Mouse (Mus musculus): ENCODE measurements at regions not wholly inside any gene's neighbourhood (a gene's known extent, or its start where the extent isn't known, plus 50 kb on each side); places are given as distances from the start of the nearest gene placed in this dataset.

DNA sequence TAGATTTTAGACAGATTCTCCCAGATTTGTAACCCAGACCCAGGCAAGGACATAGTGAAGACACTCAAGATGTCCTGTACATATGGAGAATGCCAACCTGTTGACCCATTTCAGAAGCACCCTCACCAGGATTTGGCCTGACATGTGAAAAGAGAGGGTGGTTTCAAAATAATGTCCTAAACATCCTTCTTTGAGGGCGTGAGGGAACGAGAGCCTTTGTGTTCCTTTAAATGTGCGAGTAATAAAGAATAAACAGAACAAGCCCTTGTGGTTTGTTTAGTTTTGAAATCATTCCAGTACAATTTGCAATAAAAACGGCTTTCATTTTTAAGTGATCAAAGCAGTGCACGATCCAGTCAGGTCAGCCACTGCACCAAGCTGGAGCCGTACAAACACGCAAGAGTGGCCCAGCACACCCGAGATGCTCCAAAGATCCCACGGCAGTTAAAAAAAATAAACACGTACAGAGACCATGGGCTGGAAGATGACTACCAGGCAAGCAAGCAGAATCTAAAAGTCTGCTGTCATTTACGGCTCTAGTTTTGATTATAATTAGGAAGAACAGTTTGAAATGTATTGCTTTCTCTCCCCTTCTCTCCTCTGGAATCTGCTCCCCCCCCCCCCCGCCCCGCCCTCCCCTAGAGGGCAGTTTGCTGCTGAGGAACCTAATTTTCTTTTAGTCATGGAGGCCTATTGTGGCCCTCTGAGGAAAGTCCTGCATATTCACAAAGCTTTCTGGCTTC is 72.4 kb upstream of the Tle4 start:
- peak; percentile 11 for DNase-seq (ENCODE audit: low spot score)

DNA sequence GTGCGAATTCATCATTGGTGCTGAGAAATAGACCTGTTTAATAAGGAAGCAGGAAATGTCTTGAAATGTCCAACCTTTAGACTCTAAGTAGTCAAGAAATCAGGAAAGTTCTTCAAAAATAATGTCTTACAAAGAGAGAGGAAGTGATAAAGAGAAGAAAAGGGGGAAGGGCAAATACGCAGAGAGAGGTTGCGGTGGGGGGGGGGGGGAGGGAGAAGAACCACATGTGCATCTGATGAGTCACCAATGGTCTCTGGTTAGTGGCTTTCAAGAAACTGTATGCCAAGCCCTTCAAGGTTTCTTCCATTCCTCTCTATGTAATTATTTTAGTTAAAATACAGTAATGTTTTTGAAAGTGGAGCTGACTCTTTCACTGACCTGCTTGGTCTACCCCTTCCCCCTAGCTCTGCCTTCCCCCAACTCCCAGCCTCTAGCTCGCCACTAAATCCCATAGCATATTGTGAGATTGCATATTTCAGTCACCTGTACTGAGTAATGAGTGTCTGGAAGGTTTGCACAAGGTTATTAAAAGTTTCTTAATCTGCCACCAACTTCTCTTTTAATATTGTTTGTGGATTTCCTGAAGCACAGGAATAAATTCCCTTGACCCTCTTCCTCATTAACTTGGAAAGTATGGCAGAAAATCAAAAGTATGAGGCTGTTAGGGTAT is 70.8 kb upstream of the Tle4 start:
- no peak for DNase-seq (ENCODE audit: low spot score)

DNA sequence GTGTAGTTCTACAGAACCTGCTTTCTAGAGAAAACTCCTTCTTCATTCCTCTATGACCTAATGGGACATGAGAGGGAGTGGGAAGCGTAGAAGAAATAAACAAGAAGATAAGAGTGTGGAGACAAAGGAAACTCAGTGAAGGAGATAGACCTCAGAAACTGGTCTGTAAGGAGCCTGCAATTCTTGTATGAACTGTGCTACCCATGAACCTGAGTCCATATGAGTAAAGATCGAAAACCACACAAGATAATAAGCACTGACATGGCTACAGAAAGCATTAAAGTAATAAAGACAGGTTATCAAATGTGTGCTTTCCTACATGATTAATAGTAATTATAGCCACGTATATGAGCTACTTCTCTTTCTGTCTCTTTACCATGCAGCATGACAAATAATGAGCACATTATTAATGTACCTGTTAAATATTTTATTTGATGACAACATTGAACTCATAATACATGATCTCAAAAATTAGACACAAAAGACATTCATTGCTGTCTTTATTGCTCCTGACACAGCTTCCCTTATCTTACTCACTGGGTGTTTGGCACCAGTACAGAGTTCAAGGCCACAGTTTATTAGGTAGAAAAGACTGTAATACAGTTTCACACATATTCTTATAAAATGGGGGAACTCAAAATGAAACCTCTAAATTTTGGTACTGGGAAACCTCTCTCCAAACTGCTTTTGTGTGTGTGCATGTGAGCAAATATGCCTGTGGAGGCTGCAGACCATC is 67.0 kb upstream of the Tle4 start:
- no peak for DNase-seq (ENCODE audit: low spot score)

DNA sequence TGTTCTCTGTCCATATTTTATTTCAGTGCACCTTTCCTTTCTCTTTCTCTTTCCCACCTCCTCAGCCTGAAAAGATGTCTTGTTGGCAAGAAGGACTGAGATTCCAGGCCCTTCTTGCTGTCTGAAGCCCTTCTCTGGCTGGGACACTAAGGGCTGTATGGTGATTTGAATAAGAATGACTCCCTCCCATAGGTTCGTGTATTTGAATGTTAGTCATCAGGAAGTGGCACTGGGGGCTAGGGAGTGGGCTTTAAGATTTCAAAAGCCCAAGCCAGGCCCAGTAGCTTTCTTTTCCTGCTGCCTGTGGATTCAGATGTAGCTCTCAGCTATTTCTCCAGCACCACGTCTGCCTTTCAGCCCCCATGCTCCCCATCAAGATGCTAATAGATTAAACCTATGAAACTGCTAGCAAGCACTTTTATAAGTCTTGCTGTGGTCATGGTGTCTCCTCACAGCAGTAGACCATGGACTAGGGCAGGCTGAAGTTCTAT is 66.3 kb upstream of the Tle4 start:
- no peak for DNase-seq (ENCODE audit: low spot score)

DNA sequence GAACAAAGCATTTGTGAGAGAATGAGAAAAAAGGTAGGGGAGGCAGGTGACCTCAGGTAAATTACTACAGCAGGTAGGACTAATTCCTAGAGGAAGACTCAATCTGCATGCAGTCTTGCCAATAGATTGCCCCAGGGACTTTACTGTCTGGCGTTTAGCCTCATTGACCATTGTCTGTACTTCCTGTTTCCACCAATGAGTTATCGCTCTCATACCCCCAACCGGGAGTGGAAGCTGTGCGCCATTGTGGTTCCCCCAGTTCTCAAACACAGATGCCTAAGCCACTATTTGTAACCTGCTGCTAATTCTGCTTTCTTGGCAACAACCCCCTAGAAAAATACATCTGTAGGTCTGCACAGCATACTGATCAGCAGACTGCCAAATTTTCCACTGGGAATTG is 65.5 kb upstream of the Tle4 start:
- DNase-seq (ENCODE audit: low spot score): no peak

DNA sequence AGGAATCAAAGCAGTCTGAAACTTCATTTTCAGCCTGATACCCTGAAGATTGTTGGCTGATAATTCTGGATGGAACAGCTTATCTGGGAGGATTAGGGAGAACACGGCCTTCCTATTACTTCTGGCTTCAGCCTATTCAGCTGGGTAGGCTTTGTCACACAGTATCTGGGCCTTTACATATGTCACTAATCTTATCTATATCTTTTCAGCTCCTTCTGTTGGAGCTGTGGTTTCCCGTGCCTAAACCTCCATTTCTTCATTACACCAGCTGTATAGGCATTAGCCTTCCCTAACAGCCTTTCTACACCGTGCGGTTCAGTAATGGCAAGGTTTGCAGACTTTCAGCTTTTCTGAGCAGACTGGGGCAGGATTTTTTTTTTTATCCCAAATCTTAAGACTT is 61.9 kb upstream of the Tle4 start:
- no peak for DNase-seq (ENCODE audit: low spot score)

DNA sequence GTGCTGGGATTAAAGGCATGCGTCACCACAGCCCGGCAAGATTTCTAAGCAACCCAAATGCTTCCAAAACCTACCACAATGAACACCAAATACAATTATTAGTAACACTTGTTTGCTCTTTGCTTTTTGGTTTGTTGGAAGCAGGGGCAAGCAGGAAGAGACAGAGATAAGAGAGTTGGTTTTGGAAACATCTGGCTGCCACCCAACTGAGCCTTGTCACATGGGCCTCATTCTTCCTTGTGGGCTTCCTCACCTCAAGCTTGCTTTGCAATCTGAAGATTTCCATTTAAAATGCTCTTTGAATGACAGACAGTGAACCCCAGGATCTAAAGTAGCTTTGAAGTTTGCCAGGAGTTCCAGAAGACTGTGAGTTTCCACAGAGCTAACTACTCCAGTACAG is 60.6 kb upstream of the Tle4 start:
- DNase-seq (ENCODE audit: low spot score): no peak

DNA sequence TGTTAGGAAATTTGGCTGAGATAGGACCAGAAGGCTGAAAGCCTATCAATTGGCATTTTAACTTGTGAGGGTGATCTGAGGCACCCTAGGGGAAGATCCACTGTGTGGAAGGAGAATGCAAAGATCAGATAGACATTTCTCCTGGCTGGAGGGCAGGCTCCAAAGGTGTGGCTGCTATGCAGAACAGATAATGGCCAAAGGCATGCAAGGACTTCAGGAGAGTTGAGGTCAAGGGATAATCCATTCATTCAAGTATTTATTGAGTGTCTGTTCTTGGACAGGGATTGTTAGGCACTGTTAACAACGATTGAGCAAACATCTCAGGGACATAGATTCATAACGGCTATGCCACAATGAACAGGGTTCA is 58.2 kb upstream of the Tle4 start:
- no peak for DNase-seq (ENCODE audit: low spot score)

DNA sequence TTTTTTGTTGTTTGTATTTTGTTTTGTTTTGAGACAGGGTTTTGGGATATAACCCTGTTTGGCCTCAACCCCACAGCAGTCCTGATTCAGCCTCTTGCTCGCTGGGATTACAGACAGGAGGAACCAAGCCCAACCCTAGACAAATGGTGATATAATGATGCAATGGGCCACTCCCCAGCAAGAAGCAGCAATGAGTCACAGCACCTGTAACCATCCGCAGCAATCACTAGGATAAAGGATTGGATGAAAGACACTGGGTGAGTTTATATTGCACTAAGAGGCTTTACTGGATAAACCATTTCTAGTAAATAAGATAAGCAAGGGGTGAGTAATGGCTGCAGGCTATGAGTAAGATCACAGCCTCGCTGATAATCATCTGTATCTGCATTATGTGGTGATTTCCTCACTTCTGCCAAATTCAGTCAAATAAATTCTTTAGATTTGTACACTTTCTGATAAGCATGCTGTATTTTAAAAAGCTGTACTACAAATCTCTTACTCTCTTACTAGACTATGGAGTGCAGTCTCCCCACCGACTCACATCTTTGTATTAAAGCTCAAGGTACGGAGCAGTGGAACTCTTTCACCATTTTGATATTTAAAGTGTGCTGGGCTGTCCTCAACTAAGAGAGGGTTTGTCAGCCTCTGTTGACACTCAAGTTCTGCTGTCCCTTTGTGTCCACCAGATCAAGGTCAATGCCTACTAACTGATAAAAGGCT is 57.6 kb upstream of the Tle4 start:
- no peak for DNase-seq (ENCODE audit: low spot score)
